Comparison of ENCODE assay signal across 7 mouse cellular contexts in the genomic region with DNA sequence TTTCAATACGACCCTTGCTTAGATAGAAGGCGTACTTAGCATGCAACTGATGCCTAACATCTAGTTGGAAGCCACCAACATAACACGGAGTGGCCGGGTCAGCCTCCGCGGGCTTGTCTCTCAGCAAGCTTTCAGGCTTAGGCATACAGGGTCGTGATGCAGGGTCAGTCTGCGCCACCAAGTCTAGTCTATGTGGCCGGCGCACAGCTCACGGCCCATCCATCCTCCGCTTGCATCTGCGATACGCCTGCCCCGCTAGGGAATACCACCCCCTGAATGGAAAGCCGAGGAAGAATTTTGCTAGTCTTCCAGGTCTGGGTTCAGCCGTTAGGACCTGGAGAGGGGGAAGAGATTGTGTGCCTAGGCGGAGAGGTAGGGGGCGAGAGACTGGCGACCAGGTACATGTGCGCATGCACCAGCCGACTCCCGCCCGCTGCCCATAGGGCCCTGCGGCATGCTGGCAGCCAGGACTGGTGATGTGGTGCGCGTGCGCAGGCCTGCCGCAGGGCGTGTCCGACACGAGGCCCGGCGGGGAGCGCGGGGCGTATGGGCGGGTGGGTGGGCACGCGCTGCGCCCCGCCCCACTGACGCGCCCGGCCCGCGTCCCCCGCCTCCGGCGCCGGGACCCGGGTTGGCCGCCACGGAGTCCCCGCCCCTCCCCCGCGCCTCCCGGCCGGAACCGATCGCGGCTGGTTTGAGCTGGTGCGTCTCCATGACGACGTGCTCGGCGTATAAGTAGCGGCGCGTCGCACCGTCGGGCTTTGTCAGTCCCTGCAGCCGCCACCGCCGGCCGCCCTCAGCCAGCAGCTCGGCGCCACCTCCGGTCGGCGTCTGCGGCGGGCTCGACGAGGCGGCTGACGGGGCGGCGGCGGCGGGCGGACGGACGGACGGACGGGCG. TPM values are rescaled to one million over a fixed set of nuclear protein-coding genes. Genes with fewer than 3 reads are reported as not detected.
DNase-seq lines count a peak whose midpoint lies in the region; ATAC-seq and TF ChIP-seq lines count a peak whose summit lies in the region.

Gene Odc1, plus strand, starts transcription at position 586 of the 898 bp plus-strand sequence.

- peak within 1 kb of the TSS; percentile 81 for H3K27ac ChIP-seq in embryonic facial prominence, embryonic 11.5 days (replicated peaks; ENCODE audit: low read depth, low read length)
- H3K27ac ChIP-seq in kidney, adult 2 months (ENCODE audit: insufficient read depth, low read depth, low read length), result peak within 1 kb of the TSS; percentile 90
- peak within 1 kb of the TSS; percentile 94 for H3K27ac ChIP-seq in limb, embryonic 12.5 days
- peak within 1 kb of the TSS; percentile 91 for H3K27ac ChIP-seq in midbrain, embryonic 15.5 days
- peak within 1 kb of the TSS; percentile 72 for H3K27ac ChIP-seq in spleen, adult 2 months (ENCODE audit: insufficient read depth, low read length)

- TF ChIP-seq POLR2A in kidney, adult 2 months (IDR thresholded peaks at IDR 0.05; ENCODE audit: low read depth, low read length), result peak; percentile 91
- TF ChIP-seq POLR2A in spleen, adult 2 months (IDR thresholded peaks at IDR 0.05; ENCODE audit: low read depth, low read length), result peak; percentile 72

- H3K27me3 ChIP-seq in embryonic facial prominence, embryonic 11.5 days (ENCODE audit: control insufficient read depth, insufficient read depth, low read length), result no peaks in the 10 kb centered on the region
- no peaks in the 10 kb centered on the region for H3K27me3 ChIP-seq in kidney, adult 2 months (replicated peaks; ENCODE audit: control insufficient read depth, insufficient read depth, low read length)
- H3K27me3 ChIP-seq in limb, embryonic 12.5 days, result no peaks in the 10 kb centered on the region
- H3K27me3 ChIP-seq in midbrain, embryonic 15.5 days (replicated peaks), result no peaks in the 10 kb centered on the region
- no peaks in the 10 kb centered on the region for H3K27me3 ChIP-seq in spleen, adult 2 months (ENCODE audit: control insufficient read depth, insufficient read depth, low read length)

- H3K4me2 ChIP-seq in embryonic facial prominence, embryonic 11.5 days (ENCODE audit: low read depth, low read length), result peak within 1 kb of the TSS; percentile 71
- H3K4me2 ChIP-seq in limb, embryonic 12.5 days, result peak within 1 kb of the TSS; percentile 74
- H3K4me2 ChIP-seq in midbrain, embryonic 15.5 days, result peak within 1 kb of the TSS; percentile 79

- DNase-seq in adrenal gland, postnatal 14 days, result peak; percentile 99
- peak; percentile 97 for DNase-seq in embryonic facial prominence, embryonic 11.5 days (ENCODE audit: low spot score)
- DNase-seq in heart, adult 11 months, result peak; percentile 100
- peak; percentile 99 for DNase-seq in kidney, adult 2 months
- peak; percentile 90 to 97 for DNase-seq in spleen, adult 2 months (ENCODE audit: low read depth in 1 of 2, low spot score in 2 of 2)

- 0 out of 2 replicates have a peak, but pooled peaks have one; percentile 8 for TF ChIP-seq CTCF in kidney, adult 2 months (conservative IDR thresholded peaks at IDR 0.05; ENCODE audit: insufficient read depth, insufficient read length, low read depth, low read length)
- no peak for TF ChIP-seq CTCF in spleen, adult 2 months (IDR thresholded peaks at IDR 0.05; ENCODE audit: extremely low read depth, insufficient read depth, insufficient read length, insufficient replicate concordance)

- under 1% methylated on average over 64 of the region's 98 CpGs for WGBS in embryonic facial prominence, embryonic 11.5 days
- WGBS in kidney, adult 2 months, result under 1% methylated on average over 98 of the region's 98 CpGs
- under 1% methylated on average over 81 of the region's 98 CpGs for WGBS in limb, embryonic 12.5 days
- under 1% methylated on average over 94 of the region's 98 CpGs for whole genome bisulfite sequencing in midbrain, embryonic 15.5 days
- WGBS in spleen, adult 2 months, result 2% methylated on average over 91 of the region's 98 CpGs

- H3K9ac ChIP-seq in embryonic facial prominence, embryonic 11.5 days (replicated peaks; ENCODE audit: low read length), result peak within 1 kb of the TSS; percentile 84
- peak within 1 kb of the TSS; percentile 94 for H3K9ac ChIP-seq in limb, embryonic 12.5 days (replicated peaks)
- peak within 1 kb of the TSS; percentile 79 for H3K9ac ChIP-seq in midbrain, embryonic 15.5 days

- peak; percentile 97 for ATAC-seq in embryonic facial prominence, embryonic 11.5 days (replicated peaks; ENCODE audit: insufficient number of reproducible peaks, low FRiP score, low TSS enrichment, low read depth)
- ATAC-seq in limb, embryonic 12.5 days (ENCODE audit: insufficient number of reproducible peaks, insufficient read depth, low FRiP score, low TSS enrichment, low read depth), result peak; percentile 98
- peak; percentile 97 for ATAC-seq in midbrain, embryonic 15.5 days (replicated peaks)

- peak within 1 kb of the TSS; percentile 80 for H3K4me3 ChIP-seq in embryonic facial prominence, embryonic 11.5 days (ENCODE audit: low read depth, low read length)
- peak within 1 kb of the TSS; percentile 97 for H3K4me3 ChIP-seq in kidney, adult 2 months (ENCODE audit: insufficient read depth, low read depth, low read length)
- peak within 1 kb of the TSS; percentile 89 for H3K4me3 ChIP-seq in limb, embryonic 12.5 days (replicated peaks)
- H3K4me3 ChIP-seq in midbrain, embryonic 15.5 days, result peak within 1 kb of the TSS; percentile 64
- peak within 1 kb of the TSS; percentile 69 for H3K4me3 ChIP-seq in spleen, adult 2 months (ENCODE audit: extremely low read depth, insufficient read depth, insufficient read length)

- H3K4me1 ChIP-seq in embryonic facial prominence, embryonic 11.5 days (ENCODE audit: control insufficient read depth, insufficient read depth, low read length), result no peaks in the 10 kb centered on the region
- peaks cover 3% of the 10 kb centered on the region; the same call in 1 of the 2 replicates for H3K4me1 ChIP-seq in kidney, adult 2 months (ENCODE audit: control insufficient read depth, insufficient read depth, low read length)
- peaks cover 10% of the 10 kb centered on the region for H3K4me1 ChIP-seq in limb, embryonic 12.5 days (replicated peaks)
- H3K4me1 ChIP-seq in midbrain, embryonic 15.5 days, result peaks cover 25% of the 10 kb centered on the region
- no peaks in the 10 kb centered on the region; the same call in none of the 2 replicates for H3K4me1 ChIP-seq in spleen, adult 2 months (ENCODE audit: control insufficient read depth, insufficient read depth, insufficient read length)

- H3K9me3 ChIP-seq in embryonic facial prominence, embryonic 11.5 days (replicated peaks; ENCODE audit: control insufficient read depth, low read length), result no peaks in the 10 kb centered on the region
- H3K9me3 ChIP-seq in limb, embryonic 12.5 days, result no peaks in the 10 kb centered on the region
- no peaks in the 10 kb centered on the region for H3K9me3 ChIP-seq in midbrain, embryonic 15.5 days

- peaks cover 3% of the 10 kb centered on the region; the same call in 1 of the 2 replicates for H3K36me3 ChIP-seq in embryonic facial prominence, embryonic 11.5 days (replicated peaks; ENCODE audit: control insufficient read depth, insufficient read depth, low read depth, low read length)
- H3K36me3 ChIP-seq in kidney, adult 2 months (ENCODE audit: control insufficient read depth, insufficient read depth, low read length), result 0 out of 2 replicates have a peak, but pooled peaks cover 1% of the 10 kb centered on the region
- peaks cover 28% of the 10 kb centered on the region for H3K36me3 ChIP-seq in limb, embryonic 12.5 days
- H3K36me3 ChIP-seq in midbrain, embryonic 15.5 days (replicated peaks), result peaks cover 10% of the 10 kb centered on the region; the same call in 1 of the 2 replicates
- H3K36me3 ChIP-seq in spleen, adult 2 months (ENCODE audit: control insufficient read depth, insufficient read depth, low read length), result 0 out of 2 replicates have a peak, but pooled peaks cover 2% of the 10 kb centered on the region

RNA-seq across cellular contexts. Expression of gene Odc1, which starts in this region (rescaled TPM):
- 246 and 273 TPM in 2 replicates for total RNA-seq in adrenal gland, postnatal 14 days (2021)
- 312 and 320 TPM in 2 replicates for polyA plus RNA-seq in embryonic facial prominence, embryonic 11.5 days (2014; fragmentation: Nextera tagmentation; extraction: Ambion mirVana)
- polyA plus RNA-seq in kidney, adult 2 months (2012; rRNA removed), result 373 and 427 TPM in 2 replicates
- polyA plus RNA-seq in limb, embryonic 12.5 days (2016; fragmentation: Nextera tagmentation; extraction: Ambion mirVana), result 245 and 254 TPM in 2 replicates
- 138 and 148 TPM in 2 replicates for polyA plus RNA-seq in midbrain, embryonic 15.5 days (2015; fragmentation: Nextera tagmentation; extraction: Ambion mirVana)
- polyA plus RNA-seq in spleen, adult 2 months (2012; rRNA removed), result 80.9 and 90.6 TPM in 2 replicates

Comparison
In these comparisons a context has a peak if more than half of its experiments do, and no peak if none do; other contexts are left out.
1. Peak in every context shown above with its lines: DNase-seq, ATAC-seq, H3K4me3 ChIP-seq and H3K27ac ChIP-seq.